Mouse (Mus musculus) E14TG2a.4 (cell line): Measurements from ENCODE around the gene Ube2j1.

Experiments
- H3K27me3 ChIP-seq: 2 replicates; pipeline ENCODE4 v1.6.1; 2014; ENCODE audit warnings: low read length, control low read depth; ENCODE audit not compliant: insufficient read depth
- H3K36me3 ChIP-seq: 2 replicates; pipeline ENCODE4 v1.6.1; 2014; ENCODE audit warnings: low read length, control low read depth; ENCODE audit not compliant: insufficient read depth
- H3K4me1 ChIP-seq: replicated peaks from 2 replicates; pipeline ENCODE4 v1.6.1; 2014; ENCODE audit warnings: low read depth, low read length, control low read depth
- H3K4me3 ChIP-seq: replicated peaks from 2 replicates; pipeline ENCODE4 v1.5.1; 2014; ENCODE audit warnings: mild to moderate bottlenecking, low read length
- H3K9me3 ChIP-seq: 2 replicates; pipeline ENCODE4 v1.6.1; 2014; ENCODE audit warnings: low read length, control low read depth
- CTCF ChIP-seq: conservative IDR thresholded peaks from 2 replicates; pipeline ENCODE4 v1.5.1; 2014; ENCODE audit warnings: low read length
- NANOG ChIP-seq: IDR thresholded peaks from 2 replicates; pipeline ENCODE4 v1.6.1; 2014; ENCODE audit warnings: borderline replicate concordance, low read length, mixed read lengths
- POU5F1 ChIP-seq: IDR thresholded peaks from 2 replicates; pipeline ENCODE4 v1.6.1; 2014; ENCODE audit warnings: low read length, borderline replicate concordance

Gene Ube2j1

DNA sequence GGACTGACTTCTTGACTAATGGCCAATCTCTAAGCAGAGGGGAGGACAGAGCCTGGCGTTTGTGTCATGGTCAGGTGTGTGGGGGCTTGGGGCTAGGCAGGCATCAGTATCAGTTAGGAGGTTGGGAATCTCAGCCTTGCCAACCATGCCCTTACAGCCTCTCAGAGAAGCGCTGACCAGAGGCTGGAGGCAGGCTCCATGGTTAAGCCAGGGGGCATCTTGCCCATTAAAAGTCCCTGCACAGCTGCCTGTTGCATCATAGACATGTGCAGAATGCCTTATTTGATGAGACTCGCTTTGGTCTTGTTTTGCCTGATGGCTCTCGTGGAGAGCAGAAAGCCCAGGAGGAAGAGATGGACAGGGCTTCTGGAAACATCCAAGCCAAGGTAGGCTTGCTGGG lies 31.8 kb downstream of the Ube2j1 start, which contains the start of gene Gabrr2:
Gene Gabrr2 (plus strand): TSS at position 19 of the 400 bp plus-strand sequence.
- H3K9me3 ChIP-seq, result no peaks in the 10 kb centered on the region
- no peak within 1 kb of the TSS for H3K4me3 ChIP-seq
- TF ChIP-seq CTCF, result no peak
- H3K4me1 ChIP-seq, result peaks cover 12% of the 10 kb centered on the region
- H3K36me3 ChIP-seq, result no peaks in the 10 kb centered on the region
- peaks cover 18% of the 10 kb centered on the region for H3K27me3 ChIP-seq

DNA sequence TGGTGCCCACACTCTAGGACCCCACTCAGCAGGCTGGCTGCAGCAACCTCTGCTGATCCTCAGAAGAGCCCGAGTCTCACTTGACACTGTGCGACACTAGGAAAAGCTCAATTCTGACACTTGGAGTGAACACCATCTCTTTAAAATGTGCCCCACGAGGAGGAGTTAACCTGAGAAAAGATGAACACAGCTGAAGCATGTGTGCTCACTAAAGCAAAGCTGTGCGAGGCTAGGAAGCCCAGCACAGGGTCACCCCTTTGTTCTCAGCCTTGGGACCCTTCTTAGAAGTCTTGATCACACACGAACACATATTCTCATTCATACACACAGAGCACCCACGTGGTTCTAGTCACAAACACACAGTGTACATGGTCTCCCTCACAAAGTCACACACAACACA lies 33.8 kb downstream of the Ube2j1 start:
- Histone ChIP-seq H3K27me3 (peaks cover 18% of the 10 kb centered on the region), H3K4me3 (no peak overlapping the region), H3K9me3 (no peaks in the 10 kb centered on the region), H3K36me3 (no peaks in the 10 kb centered on the region), H3K4me1 (peaks cover 12% of the 10 kb centered on the region)
- no peak for TF ChIP-seq CTCF
- no peak for TF ChIP-seq POU5F1
- no peak for TF ChIP-seq NANOG

DNA sequence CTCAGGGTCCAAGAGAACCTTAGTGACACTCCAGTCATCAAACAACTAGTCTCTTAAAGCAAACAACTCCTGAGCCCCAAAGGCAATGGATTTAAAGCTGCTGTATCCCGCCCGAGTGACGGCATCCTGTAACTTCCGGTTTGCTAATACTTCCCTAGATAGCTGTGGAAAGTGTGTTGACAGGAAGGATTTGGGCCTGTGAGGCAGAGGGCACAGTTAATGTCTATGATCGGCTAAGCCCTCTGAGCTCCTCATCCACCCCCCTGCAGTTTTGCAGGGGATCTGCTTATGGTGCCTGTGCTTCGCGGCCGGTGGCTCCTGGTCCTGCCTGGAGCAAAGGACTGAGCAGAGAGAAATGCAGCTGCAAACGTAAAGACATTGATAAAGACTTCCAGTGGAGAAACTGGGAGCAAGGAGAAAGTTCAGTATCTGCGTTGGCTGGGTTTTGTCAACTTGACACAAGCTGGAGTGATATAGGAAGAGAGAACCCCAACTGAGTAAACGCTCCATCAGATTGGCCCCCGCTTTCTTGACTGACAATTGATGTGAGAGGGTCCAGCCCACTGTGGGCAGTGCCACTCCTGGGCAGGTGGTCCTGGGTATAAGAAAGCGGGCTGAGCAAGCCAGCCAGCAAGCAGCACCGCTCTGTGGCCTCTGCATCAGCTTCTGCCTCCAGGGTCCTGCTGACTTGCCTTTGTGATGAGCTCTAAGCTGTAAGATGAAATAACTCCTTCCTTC lies 35.2 kb downstream of the Ube2j1 start:
- TF ChIP-seq CTCF (no peak), POU5F1 (no peak), NANOG (no peak)
- Histone ChIP-seq H3K4me1 (peaks cover 12% of the 10 kb centered on the region), H3K27me3 (peaks cover 18% of the 10 kb centered on the region), H3K36me3 (no peaks in the 10 kb centered on the region), H3K4me3 (peak overlapping the region; percentile 45), H3K9me3 (no peaks in the 10 kb centered on the region)

DNA sequence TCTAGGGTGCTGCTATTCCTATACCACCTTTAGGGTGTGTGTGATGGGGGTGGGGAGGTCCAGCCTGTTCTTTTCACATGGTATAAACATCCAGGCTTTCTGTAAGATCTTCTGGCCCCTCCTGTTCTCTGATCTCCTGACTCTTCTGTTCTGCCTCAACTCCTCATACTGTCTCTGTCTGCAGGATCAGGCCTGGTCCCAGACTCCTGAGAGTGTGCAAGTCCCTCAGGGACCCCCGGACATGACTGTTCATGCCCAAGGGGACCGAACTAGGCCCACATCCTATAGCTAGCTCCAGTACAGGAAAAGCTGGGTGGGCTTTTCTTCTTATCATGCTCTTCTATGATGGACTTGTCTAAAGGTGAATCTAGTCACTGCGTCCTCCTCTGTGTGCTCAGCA lies 36.1 kb downstream of the Ube2j1 start:
- Histone ChIP-seq H3K27me3 (peaks cover 18% of the 10 kb centered on the region), H3K36me3 (no peaks in the 10 kb centered on the region), H3K4me1 (peaks cover 12% of the 10 kb centered on the region), H3K4me3 (no peak overlapping the region), H3K9me3 (no peaks in the 10 kb centered on the region)
- TF ChIP-seq POU5F1, result no peak
- no peak for TF ChIP-seq CTCF
- TF ChIP-seq NANOG, result no peak

DNA sequence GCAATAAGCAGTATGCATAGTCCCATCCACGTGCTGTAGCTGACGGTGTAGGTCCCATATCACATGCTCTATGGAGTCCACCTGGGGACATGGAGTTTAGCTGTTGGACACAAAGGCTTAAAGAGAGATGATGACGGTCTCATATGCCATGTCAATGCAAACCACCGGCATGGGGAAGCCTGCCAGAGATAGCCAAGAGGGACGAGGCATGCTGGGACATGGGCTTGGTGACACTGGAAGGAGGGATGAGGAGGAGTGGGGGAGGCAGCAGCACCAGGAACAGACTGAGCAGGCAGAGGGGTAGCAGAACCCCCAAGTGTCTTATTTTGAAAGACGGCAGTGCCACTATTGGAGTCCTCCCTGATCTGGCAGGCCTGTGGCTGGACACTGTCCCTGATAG lies 36.6 kb downstream of the Ube2j1 start:
- Histone ChIP-seq H3K27me3 (peaks cover 16% of the 10 kb centered on the region), H3K36me3 (no peaks in the 10 kb centered on the region), H3K4me3 (no peak overlapping the region), H3K4me1 (peaks cover 15% of the 10 kb centered on the region), H3K9me3 (no peaks in the 10 kb centered on the region)
- TF ChIP-seq POU5F1 (no peak), NANOG (no peak), CTCF (no peak)

DNA sequence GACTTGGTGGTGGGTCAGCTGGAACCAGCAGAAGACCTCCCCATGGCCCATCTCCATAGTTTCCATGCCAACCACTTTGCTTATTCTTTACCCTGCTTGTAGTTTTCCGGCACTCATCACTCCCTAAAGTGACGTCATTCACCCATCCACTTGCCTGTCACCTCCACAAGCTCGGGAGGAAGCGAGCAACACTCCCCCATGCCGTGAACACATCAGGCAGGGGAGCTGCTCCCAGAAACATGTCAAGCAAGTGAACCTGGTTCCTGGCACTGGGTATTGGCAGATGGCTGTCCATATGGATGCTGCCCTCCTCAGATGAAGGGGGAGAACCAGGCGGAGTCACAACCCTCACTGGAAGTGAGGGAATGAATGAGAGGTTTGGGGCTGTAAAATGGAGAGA lies 37.7 kb downstream of the Ube2j1 start:
- Histone ChIP-seq H3K9me3 (no peaks in the 10 kb centered on the region), H3K27me3 (peaks cover 6% of the 10 kb centered on the region), H3K4me3 (no peak overlapping the region), H3K36me3 (no peaks in the 10 kb centered on the region), H3K4me1 (peaks cover 18% of the 10 kb centered on the region)
- TF ChIP-seq NANOG (no peak), POU5F1 (no peak), CTCF (no peak)

DNA sequence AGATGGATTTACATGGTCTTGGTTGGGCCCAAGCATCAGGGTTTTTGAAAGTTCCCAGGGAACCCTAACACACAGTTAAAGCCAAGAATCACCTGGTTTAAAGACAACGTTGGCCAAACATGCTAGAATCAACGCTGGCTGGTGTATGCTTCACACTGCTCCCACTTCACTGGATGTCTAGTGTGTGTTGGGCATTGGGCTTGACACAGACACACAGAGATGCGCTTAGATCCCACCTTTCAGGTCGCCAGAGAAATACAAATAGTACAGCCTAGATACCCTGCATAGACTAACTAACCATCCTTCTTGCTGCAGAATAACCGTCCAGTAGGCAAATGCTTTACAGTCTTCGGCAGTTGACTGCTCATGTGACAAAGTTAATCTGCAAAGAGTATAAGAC lies 39.1 kb downstream of the Ube2j1 start:
- Histone ChIP-seq H3K4me1 (peaks cover 16% of the 10 kb centered on the region), H3K4me3 (no peak overlapping the region), H3K9me3 (no peaks in the 10 kb centered on the region), H3K36me3 (no peaks in the 10 kb centered on the region), H3K27me3 (no peaks in the 10 kb centered on the region; the same call in 1 of the 2 replicates)
- TF ChIP-seq POU5F1, result no peak
- no peak for TF ChIP-seq CTCF
- TF ChIP-seq NANOG, result no peak

DNA sequence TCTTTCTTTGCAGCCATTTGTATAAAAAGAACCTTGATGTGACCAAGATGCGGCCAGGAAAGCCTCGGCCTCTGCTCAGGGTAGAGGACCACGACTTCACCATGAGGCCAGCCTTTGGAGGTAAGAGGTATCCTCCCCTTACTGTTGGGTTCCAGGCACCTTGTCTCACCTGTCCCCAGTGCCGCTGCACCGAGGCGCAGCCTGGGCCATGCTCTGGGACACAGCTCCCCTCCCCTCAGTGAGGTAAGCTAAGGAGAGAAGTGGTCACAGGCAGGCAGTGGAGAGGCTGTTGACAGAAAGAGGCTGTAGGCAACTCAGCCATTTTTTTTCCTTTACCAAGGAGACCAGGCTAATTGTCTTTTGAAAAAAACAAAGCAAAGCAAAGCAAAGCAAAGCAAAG lies 40.1 kb downstream of the Ube2j1 start:
- Histone ChIP-seq H3K9me3 (no peaks in the 10 kb centered on the region), H3K4me3 (no peak overlapping the region), H3K27me3 (0 out of 2 replicates have a peak, but pooled peaks cover 2% of the 10 kb centered on the region), H3K4me1 (peaks cover 7% of the 10 kb centered on the region; the same call in 1 of the 2 replicates), H3K36me3 (no peaks in the 10 kb centered on the region)
- TF ChIP-seq POU5F1, result no peak
- no peak for TF ChIP-seq NANOG
- no peak for TF ChIP-seq CTCF
